Mouse (Mus musculus): Measurements from ENCODE around the gene Kcnk15.

Kcnk15 gene

GRCm38 (mm10) chr2:163876830-163877498, 23.5 kb downstream of the Kcnk15 start:
- no peak for DNase-seq (ENCODE audit: low spot score)

GRCm38 (mm10) chr2:163880891-163881290, 27.4 kb downstream of the Kcnk15 start:
- peak; percentile 72 for DNase-seq (ENCODE audit: low spot score)

GRCm38 (mm10) chr2:163882859-163883652, 29.6 kb downstream of the Kcnk15 start:
- DNase-seq (ENCODE audit: low spot score), result no peak

- peak; percentile 44 for DNase-seq (ENCODE audit: low spot score)
Measured at GRCm38 (mm10) chr2:163889411-163889810, 36.0 kb downstream of the Kcnk15 start.

- no peak for DNase-seq (ENCODE audit: low spot score)
Measured at GRCm38 (mm10) chr2:163890586-163890985, 37.1 kb downstream of the Kcnk15 start.

GRCm38 (mm10) chr2:163891271-163891670, 37.8 kb downstream of the Kcnk15 start:
- DNase-seq (ENCODE audit: low spot score), result no peak

GRCm38 (mm10) chr2:163893446-163894370, 40.3 kb downstream of the Kcnk15 start:
- DNase-seq (ENCODE audit: low spot score), result no peak

- DNase-seq (ENCODE audit: low spot score), result no peak
Measured at GRCm38 (mm10) chr2:163895156-163895555, 41.7 kb downstream of the Kcnk15 start.

- DNase-seq (ENCODE audit: low spot score), result no peak
Measured at GRCm38 (mm10) chr2:163897026-163897425, 43.6 kb downstream of the Kcnk15 start.

- no peak for DNase-seq (ENCODE audit: low spot score)
Measured at GRCm38 (mm10) chr2:163897988-163898535, 44.6 kb downstream of the Kcnk15 start.

GRCm38 (mm10) chr2:163899910-163900411, 46.5 kb downstream of the Kcnk15 start:
- DNase-seq (ENCODE audit: low spot score), result no peak

- no peak for DNase-seq (ENCODE audit: low spot score)
Measured at GRCm38 (mm10) chr2:163901043-163901442, 47.6 kb downstream of the Kcnk15 start.

- DNase-seq (ENCODE audit: low spot score), result no peak
Measured at GRCm38 (mm10) chr2:163902448-163902847, 49.0 kb downstream of the Kcnk15 start.

- no peak for DNase-seq (ENCODE audit: low spot score)
Measured at GRCm38 (mm10) chr2:163903461-163903860, 50.0 kb downstream of the Kcnk15 start.

- DNase-seq (ENCODE audit: low spot score), result no peak
Measured at GRCm38 (mm10) chr2:163904323-163904722, 50.9 kb downstream of the Kcnk15 start.

GRCm38 (mm10) chr2:163907131-163907530, 53.7 kb downstream of the Kcnk15 start:
- no peak for DNase-seq (ENCODE audit: low spot score)

Measured in ovary, postnatal 36 days (tissue).